15 mouse cellular contexts compared by ENCODE assay signal in the genomic region with DNA sequence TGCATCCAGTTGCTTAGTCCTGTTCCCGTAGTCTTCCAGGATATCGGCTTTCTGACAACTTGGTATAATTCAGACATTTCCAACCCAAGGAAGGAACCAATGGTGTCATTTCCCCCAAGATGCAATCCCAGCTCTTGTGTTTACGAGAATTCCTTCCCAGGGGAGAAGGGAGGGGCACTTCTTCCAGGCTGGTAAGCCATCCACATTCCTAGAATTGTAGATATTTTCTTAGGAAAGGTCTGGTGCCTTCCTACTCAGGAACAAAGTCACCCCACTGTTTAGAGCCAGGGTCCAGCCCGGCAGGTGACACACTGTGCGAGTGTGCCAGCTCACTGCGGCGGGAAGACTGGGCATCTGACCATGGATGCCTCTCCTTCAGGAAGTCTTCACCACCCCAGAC.
"Had no signal": no experiment of that assay in that cellular context is flagged by ENCODE, and none has a peak within 500 bp of the region (broad histone marks: within the 10 kb centered on the region; RNA-seq: fewer than 3 reads in every experiment).

No protein-coding gene starts in this region.

- H3K4me2 ChIP-seq: liver, embryonic 12.5 days; lung, embryonic 15.5 days; midbrain, embryonic 11.5 days; midbrain, embryonic 15.5 days; neural tube, embryonic 13.5 days had no signal

- H3K4me3 ChIP-seq: liver, embryonic 12.5 days; lung, embryonic 15.5 days; midbrain, embryonic 15.5 days; neural tube, embryonic 13.5 days had no signal

- H3K27ac ChIP-seq: liver, embryonic 12.5 days; lung, embryonic 15.5 days; macrophage; midbrain, embryonic 15.5 days; neural tube, embryonic 13.5 days had no signal

- H3K9ac ChIP-seq: liver, embryonic 12.5 days; lung, embryonic 15.5 days; midbrain, embryonic 15.5 days; neural tube, embryonic 13.5 days had no signal

- H3K36me3 ChIP-seq: liver, embryonic 12.5 days; lung, embryonic 15.5 days; midbrain, embryonic 15.5 days; neural tube, embryonic 13.5 days had no signal

- H3K27me3 ChIP-seq: liver, embryonic 12.5 days; lung, embryonic 15.5 days; megakaryocyte, embryonic 14.5 days; midbrain, embryonic 15.5 days; neural tube, embryonic 13.5 days had no signal

- ATAC-seq: liver, embryonic 12.5 days; midbrain, embryonic 15.5 days had no signal

- H3K9me3 ChIP-seq: liver, embryonic 12.5 days; lung, embryonic 15.5 days; megakaryocyte, embryonic 14.5 days; midbrain, embryonic 15.5 days; neural tube, embryonic 13.5 days had no signal

- DNase-seq: kidney, adult 18-20 months; left cerebral cortex, postnatal 4 days; lung, postnatal 14 days; retina, postnatal 1 day; right cerebral cortex, postnatal 4 days; spleen, adult 18-20 months; thymus, adult 18-20 months; thymus, postnatal 25 days had no signal

- H3K4me1 ChIP-seq: liver, embryonic 12.5 days; midbrain, embryonic 15.5 days had no signal
